Mouse (Mus musculus): ENCODE measurements at regions not wholly inside any gene's neighbourhood (a gene's known extent, or its start where the extent isn't known, plus 50 kb on each side); places are given as distances from the start of the nearest gene placed in this dataset.
A peak's percentile ranks its signal among the peaks of the same experiment; 100 is the strongest.

DNA sequence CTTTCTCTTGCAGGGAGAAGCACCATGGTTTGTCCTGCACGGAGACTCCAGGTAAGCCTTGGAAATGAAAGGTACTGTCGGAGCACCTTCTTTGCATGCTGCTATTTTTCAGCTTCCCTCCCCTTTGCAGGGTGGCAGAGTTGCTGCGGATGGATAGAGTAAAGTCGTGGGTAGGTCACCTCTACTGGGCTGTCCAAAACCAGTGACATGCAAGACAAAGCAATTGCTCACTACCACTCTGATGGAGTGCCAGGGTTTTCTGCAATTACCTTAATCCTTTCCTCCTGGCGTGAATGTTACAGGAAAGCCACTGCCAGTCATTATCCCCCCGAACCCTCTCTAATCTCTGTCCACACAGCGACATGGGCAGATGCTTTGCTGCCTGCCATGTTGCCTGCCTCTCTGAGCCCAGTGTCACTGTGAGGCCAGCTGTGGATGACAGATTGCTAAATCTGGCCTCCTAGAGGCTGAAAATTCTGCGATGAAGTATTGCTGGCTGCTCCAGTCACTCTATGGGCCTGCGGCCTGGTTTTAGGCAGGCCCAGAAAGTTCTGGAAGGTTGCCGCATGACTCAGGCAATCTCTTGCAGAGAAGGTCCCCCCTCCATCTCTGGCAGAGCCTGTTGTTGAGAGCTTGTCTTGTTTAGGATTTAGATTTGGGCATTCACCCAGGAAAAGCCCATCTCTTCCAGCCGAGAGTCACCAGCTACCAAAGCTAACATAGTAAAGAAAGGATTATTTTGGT is 54.1 kb upstream of the Sod3 start:
- no peak for DNase-seq (ENCODE audit: extremely low spot score, low spot score)

DNA sequence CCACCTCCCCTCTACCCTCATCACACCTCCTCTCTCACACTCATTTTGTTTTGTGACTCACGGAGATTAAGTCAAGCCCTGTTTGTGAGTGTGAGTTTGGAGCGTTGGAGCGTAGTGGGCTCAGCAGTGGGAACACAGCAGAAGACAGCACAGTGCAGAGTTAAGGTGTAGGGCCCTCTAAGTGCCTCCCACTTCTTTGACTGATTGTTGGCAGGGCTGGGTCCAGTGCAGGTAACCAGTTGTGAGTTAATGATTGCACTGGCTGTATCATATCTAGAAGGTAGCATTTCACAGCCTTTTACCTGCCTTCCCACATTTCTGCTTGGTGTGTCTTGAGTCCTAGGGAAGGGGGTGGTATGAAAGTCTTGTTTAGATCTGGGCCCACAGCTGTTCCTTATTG is 67.3 kb upstream of the Sod3 start:
- no peak for DNase-seq (ENCODE audit: extremely low spot score, low spot score)

DNA sequence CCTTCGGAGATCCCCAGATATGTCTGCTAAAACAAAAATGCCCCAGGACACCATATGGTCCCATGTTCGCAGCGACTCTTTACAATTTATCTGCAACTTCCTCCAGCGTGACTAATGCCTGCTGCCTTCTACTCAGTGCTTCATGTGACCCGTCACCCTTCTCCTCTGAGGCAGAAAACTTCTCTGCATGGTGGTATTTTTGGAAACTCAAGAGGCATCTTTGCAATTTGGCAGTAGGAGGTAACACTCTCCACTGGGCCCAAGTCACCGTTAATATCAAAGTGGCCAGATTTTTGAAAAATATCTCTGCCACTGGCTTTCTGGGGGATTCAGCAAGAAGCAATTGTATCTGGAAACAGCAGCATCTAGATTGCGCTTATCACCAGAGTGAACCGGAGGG is 69.1 kb upstream of the Sod3 start:
- DNase-seq (ENCODE audit: extremely low spot score, low spot score) = no peak

DNA sequence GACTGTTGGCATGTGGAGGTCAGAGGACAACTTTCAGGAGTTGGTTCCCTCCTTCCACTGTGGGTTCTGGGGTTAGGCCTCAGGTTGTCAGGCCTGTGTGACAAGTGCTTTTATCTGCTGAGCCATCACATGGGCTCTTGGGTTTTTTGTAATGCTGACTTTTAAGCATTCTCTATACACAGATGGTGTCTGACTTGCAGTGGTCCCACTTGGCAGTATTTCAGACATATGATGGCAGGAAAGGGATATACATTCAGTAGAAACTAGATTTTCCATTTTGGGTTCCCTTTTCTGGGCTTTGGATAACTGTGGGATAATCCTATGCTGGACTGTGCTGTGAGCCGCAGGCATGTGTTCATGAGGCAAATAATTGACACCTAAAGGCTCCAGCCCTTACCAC is 75.3 kb upstream of the Sod3 start:
- no peak for DNase-seq (ENCODE audit: extremely low spot score, low spot score)

DNA sequence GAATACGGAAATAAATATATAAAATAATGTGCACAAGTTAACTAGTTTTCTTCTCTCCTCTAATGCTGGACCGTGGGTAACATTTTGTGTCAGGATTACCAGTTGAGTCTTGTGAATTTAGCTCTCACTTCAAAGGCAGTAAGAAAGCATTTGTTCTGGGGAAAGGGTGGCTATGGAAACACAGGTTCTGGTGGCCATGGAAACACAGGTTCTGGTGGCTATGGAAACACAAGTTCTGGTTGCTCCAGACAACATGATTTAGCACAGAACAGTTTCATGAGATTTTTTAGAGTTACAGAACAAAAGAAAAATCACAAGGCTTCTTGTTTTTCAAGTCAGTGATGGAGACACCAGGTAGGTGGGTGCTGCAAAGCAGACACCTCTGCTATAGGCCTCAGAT is 82.7 kb upstream of the Sod3 start:
- DNase-seq (ENCODE audit: extremely low spot score, low spot score) = no peak

DNA sequence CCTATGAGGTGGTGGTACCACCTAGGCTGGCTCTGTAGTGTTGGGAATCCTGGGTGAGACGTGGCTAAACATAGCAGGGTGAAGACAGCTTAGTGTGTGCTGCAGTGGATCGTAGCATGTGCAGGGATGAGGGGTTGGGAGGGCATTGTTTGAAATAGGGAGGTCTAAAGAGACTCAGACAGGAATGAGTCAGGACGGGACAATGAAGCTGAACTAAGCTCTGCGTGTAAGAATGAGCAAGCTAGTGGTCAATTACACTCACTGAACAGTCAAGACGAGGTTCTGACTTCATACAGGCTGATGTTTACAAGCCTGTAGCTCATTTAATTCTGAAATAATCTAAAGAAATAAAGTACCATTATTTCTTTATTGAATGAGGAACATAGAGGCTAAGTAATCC is 85.5 kb upstream of the Sod3 start:
- DNase-seq (ENCODE audit: extremely low spot score, low spot score) = no peak

DNA sequence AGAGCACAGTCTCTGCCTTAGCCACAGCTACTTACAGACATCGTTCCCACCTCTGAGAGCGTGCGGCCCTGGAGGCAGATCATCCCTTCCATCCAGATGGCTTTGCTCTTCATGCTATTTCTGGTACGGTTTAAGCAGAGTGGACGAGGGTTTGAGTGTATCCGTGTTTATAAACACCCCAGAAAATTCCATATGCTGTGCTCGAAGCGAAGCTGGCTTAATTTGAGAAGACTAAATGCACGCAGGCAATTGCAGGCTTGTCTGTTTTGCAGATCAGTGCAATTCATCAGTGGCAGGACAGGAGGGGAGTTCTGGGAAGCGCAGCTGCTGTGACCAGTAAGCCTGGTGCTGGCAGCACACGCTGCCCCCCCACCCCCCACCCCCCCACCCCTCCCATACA is 72.9 kb upstream of the Dhx15 start:
- no peak for DNase-seq (ENCODE audit: extremely low spot score, low spot score)

DNA sequence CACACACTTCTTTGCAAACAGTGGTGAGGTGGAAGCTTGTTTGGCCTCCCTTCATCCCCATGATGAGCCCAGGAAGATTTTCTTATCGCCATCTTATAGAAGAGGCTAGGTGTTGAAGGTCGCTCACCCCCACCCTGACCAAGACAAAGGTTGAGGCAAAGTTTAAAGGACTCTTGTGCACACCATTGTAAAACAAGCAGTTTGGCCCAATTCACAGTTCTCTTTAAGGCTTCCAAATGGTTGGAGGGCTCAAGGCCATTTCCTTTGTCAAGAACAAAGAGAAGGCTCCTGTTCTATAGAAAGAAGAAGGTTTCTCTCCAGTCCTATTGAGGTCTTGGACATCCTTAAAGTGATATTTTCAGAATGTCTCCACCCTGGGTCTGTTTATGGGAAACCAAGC is 67.8 kb upstream of the Dhx15 start:
- DNase-seq (ENCODE audit: extremely low spot score, low spot score) = no peak

DNA sequence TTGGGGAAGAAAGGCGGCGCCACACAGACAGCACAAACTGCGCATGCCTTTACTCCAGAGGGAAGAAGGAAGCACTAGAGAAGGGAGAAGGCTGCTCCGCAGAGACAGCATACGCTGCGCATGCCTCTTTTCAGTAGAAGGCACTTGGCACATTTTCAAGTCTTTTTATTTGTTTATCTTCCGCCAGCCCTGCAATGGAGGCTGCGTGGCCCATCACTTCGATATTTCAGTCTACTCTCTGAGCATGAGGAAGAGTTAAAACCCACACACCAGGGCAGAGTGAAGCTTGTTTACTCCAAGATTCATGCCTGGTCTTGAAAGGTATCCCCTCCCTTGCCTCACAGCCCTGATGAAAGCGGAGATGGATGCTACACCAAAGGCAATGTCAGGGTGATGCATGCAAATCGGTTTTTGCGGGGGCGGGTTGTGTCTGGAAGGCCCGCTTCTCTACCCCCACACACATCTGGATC is 64.3 kb upstream of the Dhx15 start:
- DNase-seq (ENCODE audit: extremely low spot score, low spot score) = peak; percentile 23

DNA sequence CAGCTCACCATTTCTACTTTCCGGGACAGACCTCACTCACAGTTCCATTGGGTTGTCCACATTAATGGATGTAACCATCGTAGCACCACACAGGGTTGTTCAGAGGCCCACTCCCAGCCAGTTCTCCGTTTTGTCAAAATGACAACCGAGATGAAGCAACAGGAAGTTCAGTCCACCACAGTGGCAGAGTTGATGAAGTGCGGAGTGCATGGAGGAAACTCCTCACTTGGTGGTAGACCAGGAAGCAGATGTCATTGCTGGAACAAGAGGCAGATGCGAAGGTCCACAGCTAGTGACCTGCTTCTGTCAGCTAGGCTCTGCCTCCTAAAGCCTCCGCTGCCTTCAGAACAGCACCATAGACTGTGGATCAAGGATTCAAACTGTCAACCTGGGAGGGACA is 59.5 kb upstream of the Dhx15 start:
- DNase-seq (ENCODE audit: extremely low spot score, low spot score) = no peak

DNA sequence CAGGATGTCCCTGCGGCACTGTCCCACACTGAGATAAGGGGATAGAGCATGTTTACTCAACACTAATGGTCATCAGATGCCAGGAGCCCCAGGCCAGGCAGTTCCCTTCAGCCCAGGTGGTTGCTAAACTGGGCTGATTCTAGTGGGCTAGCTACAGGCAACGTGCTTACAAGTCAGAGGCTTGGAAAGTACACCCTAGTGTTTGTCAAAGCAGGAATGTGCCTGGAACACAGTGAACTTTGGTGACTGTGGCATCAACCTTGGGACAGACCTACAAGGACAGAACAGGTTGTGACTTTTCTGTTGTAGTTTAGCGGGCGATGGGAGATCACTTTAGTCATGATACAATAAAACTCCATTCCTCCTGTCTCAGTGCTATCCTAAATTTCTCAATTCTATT is 53.6 kb upstream of the Dhx15 start:
- no peak for DNase-seq (ENCODE audit: extremely low spot score, low spot score)

DNA sequence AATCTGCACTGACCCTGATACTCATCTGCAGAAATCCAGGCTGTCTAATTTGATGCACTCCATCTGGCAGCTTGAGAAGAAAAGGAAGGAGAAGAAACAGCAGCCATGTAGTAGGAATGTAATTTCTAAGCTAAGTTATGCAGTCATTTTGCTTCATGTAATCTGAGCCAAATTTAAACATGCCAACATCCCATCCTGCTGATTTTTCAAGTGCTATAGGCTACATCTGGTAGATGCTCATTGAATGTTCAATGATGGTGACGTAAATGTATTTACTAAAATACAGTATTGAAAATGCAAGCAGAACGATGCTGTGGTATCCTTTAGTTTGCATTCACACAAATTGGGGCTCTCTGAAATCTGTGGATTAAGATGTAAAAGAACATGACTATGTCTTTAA is 52.1 kb upstream of the Dhx15 start:
- DNase-seq (ENCODE audit: extremely low spot score, low spot score) = no peak

DNA sequence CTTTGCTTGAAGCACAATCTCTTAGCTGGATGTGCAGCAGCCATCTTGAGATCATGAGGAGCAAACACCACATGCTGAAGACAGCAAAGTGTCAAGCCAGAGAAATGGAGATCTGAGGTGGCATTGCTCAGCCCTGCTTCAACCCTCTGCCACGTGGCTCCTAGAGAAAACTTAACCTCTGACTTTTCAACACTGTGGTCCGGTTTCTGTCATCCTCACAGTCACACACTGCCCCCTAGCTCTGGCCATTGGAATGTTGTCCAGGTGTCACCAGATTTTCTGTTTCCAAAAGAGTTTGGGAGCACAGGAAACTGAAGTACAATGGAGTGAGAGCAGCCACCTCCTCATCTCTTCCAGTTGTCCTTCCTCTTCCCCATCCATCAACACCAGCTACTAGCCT is 50.2 kb upstream of the Dhx15 start:
- DNase-seq (ENCODE audit: extremely low spot score, low spot score) = no peak
